Mouse (Mus musculus) retina, postnatal 1 day (tissue): ENCODE measurements around the gene Dlgap1.
"Not testable (repeated sequence)": the region's sequence is repeated elsewhere in the genome, so short reads cannot be mapped to it uniquely, and the experiment has no call there.

Source experiments
- DNase-seq: peaks from one replicate; pipeline ENCODE4 v3.0.0-alpha.2; 2012

Gene Dlgap1

DNA sequence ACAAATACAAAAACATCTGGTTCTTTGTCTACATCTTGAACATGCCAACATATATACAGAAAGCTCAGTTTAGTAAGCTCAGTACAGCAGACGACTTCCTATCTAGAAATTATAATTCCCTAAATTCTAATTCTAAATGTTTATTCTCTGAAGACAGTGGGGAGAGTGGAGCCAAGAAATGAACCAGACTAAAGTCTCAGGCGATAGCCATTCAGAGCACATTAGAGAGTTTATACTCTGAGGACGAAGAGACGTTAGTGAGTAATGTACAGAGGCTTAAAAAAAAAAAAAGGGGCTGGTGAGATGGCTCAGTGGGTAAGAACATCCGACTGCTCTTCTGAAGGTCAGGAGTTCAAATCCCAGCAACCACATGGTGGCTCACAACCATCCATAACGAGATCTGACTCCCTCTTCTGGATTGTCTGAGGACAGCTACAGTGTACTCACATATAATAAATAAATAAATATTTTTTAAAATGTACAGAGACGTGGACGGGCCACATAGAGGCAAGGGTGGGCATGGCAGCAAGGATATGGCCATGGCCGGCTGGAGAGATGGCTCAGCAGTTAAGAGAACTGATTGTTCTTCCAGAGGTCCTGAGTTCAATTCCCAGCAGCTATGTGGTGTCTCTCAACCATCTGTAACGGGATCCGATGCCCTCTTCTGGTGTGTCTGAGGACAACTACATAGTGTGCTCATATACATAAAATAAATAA lies 858.7 kb downstream of the Dlgap1 start:
- not testable (repeated sequence) for DNase-seq

DNA sequence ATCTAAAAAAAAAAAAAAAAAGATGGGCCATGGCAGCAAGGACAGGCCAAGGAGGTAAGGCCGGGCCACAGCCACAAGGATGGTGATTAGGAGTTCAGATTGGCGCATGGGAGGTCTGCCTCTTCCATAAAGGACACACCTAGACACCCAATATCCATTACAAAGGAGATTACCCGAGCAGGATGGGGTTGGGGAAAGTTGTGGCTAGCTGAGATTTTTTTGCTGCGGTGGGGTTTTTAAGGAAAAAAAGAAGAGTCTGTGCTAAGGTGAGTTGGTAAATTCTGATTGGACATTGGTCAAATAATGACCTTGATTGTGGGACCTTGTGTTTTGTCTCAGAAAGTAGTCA lies 859.3 kb downstream of the Dlgap1 start:
- DNase-seq: no peak

GRCm38 (mm10) chr17:70828569-70828968 lies 859.7 kb downstream of the Dlgap1 start:
- DNase-seq: no peak

DNA sequence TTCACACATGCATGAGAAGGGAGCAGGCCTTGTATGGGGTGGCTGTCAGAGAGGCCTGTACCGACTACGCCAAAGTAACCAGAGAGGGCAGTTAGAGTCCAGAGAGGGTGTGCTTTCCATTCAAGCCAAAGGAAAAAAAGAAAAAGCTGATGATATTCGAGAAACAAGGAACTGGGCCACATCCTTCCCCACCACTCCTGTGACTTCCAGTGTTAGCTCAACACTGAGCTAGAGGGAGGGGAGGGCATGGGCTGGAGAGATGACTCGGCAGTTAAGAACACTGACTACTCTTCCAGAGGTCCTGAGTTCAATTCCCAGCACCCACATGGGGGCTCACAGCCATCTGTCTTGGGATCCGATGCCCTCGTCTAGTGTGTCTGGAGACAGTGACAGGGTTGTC lies 860.3 kb downstream of the Dlgap1 start:
- no peak for DNase-seq

GRCm38 (mm10) chr17:70829943-70830715 lies 861.3 kb downstream of the Dlgap1 start:
- no peak for DNase-seq

DNA sequence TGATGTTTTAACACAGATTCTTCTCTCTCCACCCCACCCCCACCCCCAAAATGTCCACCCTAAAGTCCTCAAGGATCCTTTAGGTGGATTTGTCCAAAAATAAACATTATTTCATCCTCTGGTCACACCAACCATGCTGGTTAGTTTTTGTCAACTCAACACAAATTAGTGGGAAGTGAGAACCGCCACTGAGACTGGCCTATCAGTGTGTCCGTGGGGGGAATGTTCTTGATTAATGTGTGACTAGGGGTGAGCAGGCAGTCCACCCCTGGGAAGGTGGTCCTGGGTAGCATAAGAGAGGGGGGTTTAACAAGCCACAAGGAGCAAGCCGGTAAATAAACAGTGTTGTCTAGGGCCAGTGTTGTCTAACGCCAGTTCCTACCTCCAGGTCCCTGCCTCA lies 862.7 kb downstream of the Dlgap1 start:
- DNase-seq: no peak

DNA sequence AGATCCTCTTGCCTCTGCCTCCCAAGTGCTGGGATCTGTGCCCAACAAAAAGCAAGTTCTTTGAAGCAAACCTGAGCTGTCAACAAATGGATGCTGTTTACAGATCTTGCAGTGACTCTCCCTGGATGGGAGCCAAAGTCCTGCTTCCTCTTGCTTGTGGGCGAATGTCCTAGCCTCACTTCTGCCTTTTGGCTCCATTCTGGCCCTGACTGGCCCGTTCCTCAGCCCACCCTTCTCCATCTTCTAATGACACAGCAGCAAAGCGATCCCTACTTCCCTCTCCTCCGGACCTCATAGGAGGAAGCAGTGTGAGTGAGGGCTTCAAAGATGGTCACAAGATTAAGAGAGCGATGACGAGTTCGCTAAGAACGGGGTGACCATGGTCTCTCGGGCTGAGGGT lies 863.7 kb downstream of the Dlgap1 start:
- no peak for DNase-seq

GRCm38 (mm10) chr17:70834430-70834965 lies 865.6 kb downstream of the Dlgap1 start:
- DNase-seq: peak; percentile 56

- peak; percentile 32 for DNase-seq
Observed at GRCm38 (mm10) chr17:70835071-70835790, 866.4 kb downstream of the Dlgap1 start.

DNA sequence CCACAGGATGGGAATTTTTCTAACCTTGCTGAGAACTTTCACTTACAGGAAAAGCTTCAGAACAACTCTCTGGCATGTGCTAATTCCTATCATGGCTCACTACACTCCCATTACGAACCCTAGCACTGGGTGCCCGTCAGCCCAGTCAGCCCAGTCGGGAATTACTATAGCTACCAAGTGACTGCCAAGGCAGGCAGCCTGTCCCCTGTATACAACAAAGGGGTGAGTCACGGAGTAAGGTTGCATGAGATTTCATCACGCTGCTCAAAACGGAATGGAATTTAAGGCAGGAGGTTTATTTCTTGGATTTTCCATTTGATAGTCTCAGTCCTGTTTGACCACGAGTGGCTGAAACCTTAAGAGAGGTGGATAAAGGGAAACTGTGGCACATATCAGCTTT lies 867.9 kb downstream of the Dlgap1 start:
- DNase-seq: no peak

DNA sequence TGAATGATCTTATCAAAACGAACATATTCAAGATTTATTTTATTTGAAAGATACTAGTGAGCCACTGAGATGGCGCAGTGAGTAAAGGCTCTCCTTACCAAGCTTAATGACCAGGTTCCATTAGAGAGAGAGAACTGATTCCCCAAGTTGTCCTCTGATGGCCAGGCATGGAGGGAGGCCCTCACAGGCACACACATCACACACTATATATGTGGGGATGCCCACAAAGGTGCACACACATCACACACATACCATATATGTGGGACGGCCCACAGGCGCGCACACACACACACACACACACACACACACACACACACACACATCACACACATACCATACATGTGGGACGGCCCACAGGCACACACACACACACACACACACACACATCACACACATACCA lies 868.6 kb downstream of the Dlgap1 start:
- DNase-seq: not testable (repeated sequence)

DNA sequence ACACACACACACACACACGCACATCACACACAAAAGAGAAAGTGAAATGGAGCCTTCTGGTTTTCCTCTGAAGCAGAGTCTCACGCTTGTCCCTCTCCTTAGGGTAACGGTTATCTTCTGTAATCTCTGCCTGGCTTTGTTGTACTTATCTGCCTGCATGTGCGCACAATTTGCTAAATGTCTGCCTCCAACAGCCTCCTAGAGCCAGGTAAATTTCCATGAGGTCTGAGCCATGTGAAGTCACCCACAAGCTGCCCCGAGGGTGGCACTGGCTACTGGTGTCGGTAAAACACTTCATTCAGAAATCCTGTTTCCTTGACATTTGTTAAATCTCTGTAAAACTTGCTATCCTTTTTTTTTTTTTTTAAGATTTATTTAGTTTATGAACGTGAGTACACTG lies 869.2 kb downstream of the Dlgap1 start:
- no peak for DNase-seq

DNA sequence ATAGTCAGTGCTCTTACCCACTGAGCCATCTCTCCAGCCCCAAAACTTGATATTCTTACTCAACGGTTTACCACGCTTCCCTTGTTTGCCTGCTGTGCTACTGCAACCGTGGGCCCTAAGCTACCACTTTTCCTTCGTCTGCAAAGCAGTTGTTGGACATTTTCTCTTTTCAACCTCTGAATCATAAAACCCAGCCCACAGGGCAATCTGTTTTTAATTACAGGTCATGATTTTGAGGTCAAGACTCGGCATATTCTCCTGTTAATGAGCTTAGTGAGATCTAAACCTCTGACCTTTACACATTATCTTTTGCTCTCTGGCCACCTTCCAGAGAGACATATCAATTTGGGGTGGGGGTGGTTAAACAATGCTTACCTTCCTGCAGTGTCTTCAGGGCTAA lies 869.7 kb downstream of the Dlgap1 start:
- no peak for DNase-seq

- no peak for DNase-seq
Observed at GRCm38 (mm10) chr17:70843252-70843651, 874.4 kb downstream of the Dlgap1 start.

DNA sequence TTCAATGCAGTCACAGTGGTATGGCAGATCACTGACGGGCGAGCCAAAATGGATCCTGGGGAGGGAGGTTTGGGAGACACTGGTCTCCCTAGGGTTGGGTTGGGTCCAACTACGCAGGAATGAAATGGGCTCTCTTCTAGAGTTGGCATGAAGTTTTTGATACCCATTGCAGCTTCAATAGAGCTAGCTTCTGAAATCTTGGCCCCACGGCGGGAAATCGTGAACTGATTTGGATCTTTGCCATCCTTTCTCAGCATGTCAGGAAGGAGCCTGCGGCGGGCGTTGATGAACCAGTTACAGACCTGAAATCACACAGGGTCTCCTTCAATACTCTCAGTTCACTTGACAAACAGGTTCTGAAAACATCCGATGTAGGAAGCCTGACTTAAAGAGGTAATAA lies 876.1 kb downstream of the Dlgap1 start:
- no peak for DNase-seq

GRCm38 (mm10) chr17:70845543-70845942 lies 876.7 kb downstream of the Dlgap1 start:
- no peak for DNase-seq

DNA sequence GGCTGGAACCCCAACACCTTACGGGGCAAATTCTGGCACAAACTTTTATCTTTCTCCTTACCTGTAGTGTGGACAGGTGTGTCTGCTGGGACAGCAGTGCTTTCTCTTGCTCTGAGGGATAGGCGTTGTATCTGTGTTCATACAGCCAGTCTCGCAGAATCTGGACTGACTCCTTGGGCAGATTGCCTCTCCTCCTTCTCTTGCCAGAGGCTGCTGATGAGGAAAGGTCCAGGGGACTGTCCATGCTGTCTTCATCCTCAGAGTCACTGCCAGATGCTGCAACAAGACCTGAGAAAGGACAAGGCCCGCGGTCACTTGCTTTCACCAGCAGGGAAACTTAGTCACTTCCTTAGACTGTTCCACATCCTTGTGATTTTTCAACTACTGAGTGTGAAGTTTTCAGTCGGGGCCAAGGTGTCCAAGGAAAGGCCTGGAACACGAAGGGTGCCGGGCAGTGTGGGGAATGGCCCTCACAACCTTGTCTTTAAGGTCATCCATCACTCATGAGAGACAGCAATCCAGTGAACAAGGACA lies 877.3 kb downstream of the Dlgap1 start:
- no peak for DNase-seq

- DNase-seq: peak; percentile 69
Observed at GRCm38 (mm10) chr17:70847086-70847485, 878.2 kb downstream of the Dlgap1 start.

- DNase-seq: peak; percentile 29
Observed at GRCm38 (mm10) chr17:70847751-70848510, 879.1 kb downstream of the Dlgap1 start.

GRCm38 (mm10) chr17:70848511-70849398 lies 879.9 kb downstream of the Dlgap1 start:
- peak; percentile 66 for DNase-seq
